Mouse (Mus musculus) heart, postnatal 0 days (tissue): ENCODE data around the gene Ift122. TPM values are rescaled to one million over a fixed set of nuclear protein-coding genes. Genes with fewer than 3 reads are reported as not detected.

Experiments
- ATAC-seq: fragments of 200-750 bp; cut with Nextera tagmentation; 2 replicates; pipeline ENCODE4 v1.8.0; 2017; ENCODE audit warnings: low read depth, moderate number of reproducible peaks, moderate library complexity; ENCODE audit not compliant: insufficient read depth
- DNase-seq: peaks from one replicate; pipeline ENCODE4 v3.0.0-alpha.2; 2016; ENCODE audit warnings: low spot score
- H3K27ac ChIP-seq: fragments of 300-500 bp; sonication (generic); 2 replicates; pipeline ENCODE4 v1.5.1; 2014; ENCODE audit warnings: low read depth, mild to moderate bottlenecking
- H3K27me3 ChIP-seq: fragments of 300-500 bp; sonication (generic); 2 replicates; pipeline ENCODE4 v1.6.1; 2014; ENCODE audit warnings: low read length, mixed read lengths; ENCODE audit not compliant: control insufficient read depth, insufficient read depth
- H3K36me3 ChIP-seq: fragments of 300-500 bp; sonication (generic); replicated peaks from 2 replicates; pipeline ENCODE4 v1.6.1; 2014; ENCODE audit warnings: low read length, mixed read lengths; ENCODE audit not compliant: control insufficient read depth, insufficient read depth
- H3K4me1 ChIP-seq: fragments of 300-500 bp; sonication (generic); 2 replicates; pipeline ENCODE4 v1.6.1; 2014; ENCODE audit warnings: antibody characterized with exemption; ENCODE audit not compliant: control insufficient read depth, insufficient read depth
- H3K4me2 ChIP-seq: fragments of 300-500 bp; sonication (generic); 2 replicates; pipeline ENCODE4 v1.6.1; 2014; ENCODE audit warnings: low read depth, mild to moderate bottlenecking, low read length, moderate library complexity
- H3K4me3 ChIP-seq: fragments of 300-500 bp; sonication (generic); 2 replicates; pipeline ENCODE4 v1.5.1; 2014; ENCODE audit warnings: low read depth, low read length
- H3K9ac ChIP-seq: fragments of 300-500 bp; sonication (generic); replicated peaks from 2 replicates; pipeline ENCODE4 v1.6.1; 2014; ENCODE audit warnings: low read depth, low read length, mixed read lengths
- H3K9me3 ChIP-seq: fragments of 300-500 bp; sonication (generic); replicated peaks from 2 replicates; pipeline ENCODE4 v1.6.1; 2016; ENCODE audit warnings: low read length; ENCODE audit not compliant: control insufficient read depth
- CTCF ChIP-seq: IDR thresholded peaks from 2 replicates; pipeline ENCODE4 v1.5.1; 2016; ENCODE audit warnings: antibody characterized with exemption, control low read depth, low read depth
- EP300 ChIP-seq: IDR thresholded peaks from 2 replicates; pipeline ENCODE4 v1.6.1; 2016; ENCODE audit warnings: antibody characterized with exemption, low read depth
- WGBS: fragments of 180-500 bp; shearing (Covaris S2); extraction: QIAGEN DNeasy Blood & Tissue Kit; methylation state at CpG from one replicate; pipeline ENCODE4 v1.1.7; 2014; 5-methylcytosine and 5-hydroxymethylcytosine counted together
- polyA plus RNA-seq: library from polyadenylated mRNA; unstranded; fragments of >200 nt; fragmentation: Nextera tagmentation; extraction: Ambion mirVana; gene quantifications from 2 replicates; pipeline ENCODE4 v1.2.1, GENCODE M21; 2015
- total RNA-seq: library from RNA; depleted of rRNA; stranded (reverse); fragments of >200 nt; gene quantifications from 2 replicates; pipeline ENCODE4 v1.2.3, GENCODE M21; 2014; ENCODE audit warnings: low replicate concordance

The Ift122 gene
- total and polyA plus RNA-seq, 2 experiments from 2014 or later = 13.5 to 25.8 TPM

- no peaks in the 10 kb centered on the region for H3K27me3 ChIP-seq
- WGBS = 6% methylated on average over 20 of the region's 20 CpGs
These were observed 702 bp upstream of the Ift122 start for GRCm38 (mm10) chr6:115852446-115853090.

GRCm38 (mm10) chr6:115853985-115854384, 715 bp downstream of the Ift122 start:
- H3K27ac ChIP-seq = peak overlapping the region; percentile 70
- ATAC-seq (no peak), DNase-seq (no peak)
- no peak for TF ChIP-seq EP300
- TF ChIP-seq CTCF = no peak
- H3K9ac ChIP-seq = 0 out of 2 replicates have a peak overlapping the region, but pooled peaks have one; percentile 22
- H3K4me1 ChIP-seq = peaks cover 16% of the 10 kb centered on the region; the same call in 1 of the 2 replicates
- H3K36me3 ChIP-seq = peaks cover 3% of the 10 kb centered on the region; the same call in 1 of the 2 replicates
- H3K4me2 ChIP-seq = peak overlapping the region; percentile 55
- H3K27me3 ChIP-seq = no peaks in the 10 kb centered on the region
- H3K4me3 ChIP-seq = peak overlapping the region; percentile 57
- H3K9me3 ChIP-seq = no peaks in the 10 kb centered on the region
- WGBS = 44% methylated on average over 7 of the region's 7 CpGs

More at GRCm38 (mm10) chr6:115852446-115853090, 702 bp upstream of the Ift122 start:
- H3K27ac ChIP-seq = peak overlapping the region; percentile 73
- ATAC-seq = no peak; the same call in 1 of the 2 replicates
- H3K4me1 ChIP-seq = peaks cover 16% of the 10 kb centered on the region; the same call in 1 of the 2 replicates
- H3K4me3 ChIP-seq = peak overlapping the region; percentile 57
- H3K36me3 ChIP-seq = peaks cover 8% of the 10 kb centered on the region; the same call in 1 of the 2 replicates
- DNase-seq = no peak
- H3K9me3 ChIP-seq = no peaks in the 10 kb centered on the region
- TF ChIP-seq CTCF (no peak), EP300 (0 out of 2 replicates have a peak, but pooled peaks have one; percentile 55)
- H3K4me2 ChIP-seq = peak overlapping the region; percentile 69
- peak overlapping the region; percentile 11 for H3K9ac ChIP-seq

- H3K27ac ChIP-seq = no peak overlapping the region
- H3K36me3 ChIP-seq = no peaks in the 10 kb centered on the region
- H3K27me3 ChIP-seq = no peaks in the 10 kb centered on the region
- TF ChIP-seq EP300 (no peak), CTCF (peak; percentile 48)
- H3K9ac ChIP-seq = no peak overlapping the region
- ATAC-seq (no peak), DNase-seq (no peak)
- H3K9me3 ChIP-seq = no peaks in the 10 kb centered on the region
- WGBS = 74% methylated on average over 2 of the region's 2 CpGs
- H3K4me2 ChIP-seq = no peak overlapping the region
- no peak overlapping the region for H3K4me3 ChIP-seq
- peaks cover 16% of the 10 kb centered on the region; the same call in 1 of the 2 replicates for H3K4me1 ChIP-seq
These were observed 1.2 kb downstream of the Ift122 start for GRCm38 (mm10) chr6:115854432-115854831.

- Histone ChIP-seq H3K9me3 (no peaks in the 10 kb centered on the region), H3K4me1 (peaks cover 16% of the 10 kb centered on the region), H3K36me3 (no peaks in the 10 kb centered on the region), H3K4me2 (no peak overlapping the region), H3K4me3 (no peak overlapping the region), H3K27ac (peak overlapping the region; percentile 53; the same call in 1 of the 2 replicates), H3K27me3 (no peaks in the 10 kb centered on the region), H3K9ac (no peak overlapping the region)
- ATAC-seq (no peak), DNase-seq (no peak)
- no peak for TF ChIP-seq EP300
- no peak for TF ChIP-seq CTCF
- 68% methylated on average over 3 of the region's 3 CpGs for WGBS
These were observed 2.6 kb downstream of the Ift122 start for GRCm38 (mm10) chr6:115855733-115856360.

GRCm38 (mm10) chr6:115856361-115856745, 3.1 kb downstream of the Ift122 start:
- no peak for ATAC-seq
- no peak overlapping the region for H3K4me3 ChIP-seq
- H3K36me3 ChIP-seq = no peaks in the 10 kb centered on the region
- no peak overlapping the region for H3K4me2 ChIP-seq
- H3K9ac ChIP-seq = no peak overlapping the region
- H3K27me3 ChIP-seq = no peaks in the 10 kb centered on the region
- no peak for TF ChIP-seq CTCF
- TF ChIP-seq EP300 = no peak
- peak overlapping the region; percentile 53 for H3K27ac ChIP-seq
- WGBS = 43% methylated on average over 4 of the region's 4 CpGs
- H3K9me3 ChIP-seq = no peaks in the 10 kb centered on the region
- peaks cover 16% of the 10 kb centered on the region for H3K4me1 ChIP-seq
- DNase-seq = no peak
